Mouse (Mus musculus) heart, embryonic 16.5 days (tissue): ENCODE results near the gene Gabpa. TPM values are rescaled to one million over a fixed set of nuclear protein-coding genes. Genes with fewer than 3 reads are reported as not detected.

Experiments
- ATAC-seq: fragments of 200-750 bp; cut with Nextera tagmentation; replicated peaks from 2 replicates; pipeline ENCODE4 v1.8.0; 2017; ENCODE audit warnings: moderate number of reproducible peaks; ENCODE audit not compliant: insufficient read depth, low FRiP score; ENCODE audit errors: extremely low read depth
- H3K27ac ChIP-seq: fragments of 300-500 bp; sonication (generic); 2 replicates; pipeline ENCODE4 v1.5.1; 2014; ENCODE audit warnings: mild to moderate bottlenecking, low read length, control low read depth, moderate library complexity
- H3K27me3 ChIP-seq: fragments of 300-500 bp; sonication (generic); 2 replicates; pipeline ENCODE4 v1.6.1; 2014; ENCODE audit warnings: low read length, mixed read lengths; ENCODE audit not compliant: control insufficient read depth, insufficient read depth
- H3K36me3 ChIP-seq: fragments of 300-500 bp; sonication (generic); 2 replicates; pipeline ENCODE4 v1.6.1; 2014; ENCODE audit not compliant: control insufficient read depth, insufficient read depth
- H3K4me1 ChIP-seq: fragments of 300-500 bp; sonication (generic); 2 replicates; pipeline ENCODE4 v1.6.1; 2014; ENCODE audit warnings: low read length, mixed read lengths; ENCODE audit not compliant: control insufficient read depth, insufficient read depth
- H3K4me2 ChIP-seq: fragments of 300-500 bp; sonication (generic); 2 replicates; pipeline ENCODE4 v1.6.1; 2014; ENCODE audit warnings: low read depth, mild to moderate bottlenecking, control low read depth, low read length
- H3K4me3 ChIP-seq: fragments of 300-500 bp; sonication (generic); 2 replicates; pipeline ENCODE4 v1.5.1; 2014; ENCODE audit warnings: mild to moderate bottlenecking, control low read depth, low read length
- H3K9ac ChIP-seq: fragments of 300-500 bp; sonication (generic); 2 replicates; pipeline ENCODE4 v1.6.1; 2014; ENCODE audit warnings: low read length, control low read depth
- H3K9me3 ChIP-seq: fragments of 300-500 bp; sonication (generic); replicated peaks from 2 replicates; pipeline ENCODE4 v1.6.1; 2016; ENCODE audit warnings: low read length; ENCODE audit not compliant: control insufficient read depth
- WGBS: fragments of 180-500 bp; shearing (Covaris S2); extraction: QIAGEN DNeasy Blood & Tissue Kit; methylation state at CpG from one replicate; pipeline ENCODE4 v1.1.7; 2014; 5-methylcytosine and 5-hydroxymethylcytosine counted together
- polyA plus RNA-seq: library from polyadenylated mRNA; unstranded; fragments of >200 nt; fragmentation: Nextera tagmentation; extraction: Ambion mirVana; gene quantifications from 2 replicates; pipeline ENCODE4 v1.2.1, GENCODE M21; 2015

Gene Gabpa
- 33.5 and 35.7 TPM in 2 replicates for polyA plus RNA-seq

DNA sequence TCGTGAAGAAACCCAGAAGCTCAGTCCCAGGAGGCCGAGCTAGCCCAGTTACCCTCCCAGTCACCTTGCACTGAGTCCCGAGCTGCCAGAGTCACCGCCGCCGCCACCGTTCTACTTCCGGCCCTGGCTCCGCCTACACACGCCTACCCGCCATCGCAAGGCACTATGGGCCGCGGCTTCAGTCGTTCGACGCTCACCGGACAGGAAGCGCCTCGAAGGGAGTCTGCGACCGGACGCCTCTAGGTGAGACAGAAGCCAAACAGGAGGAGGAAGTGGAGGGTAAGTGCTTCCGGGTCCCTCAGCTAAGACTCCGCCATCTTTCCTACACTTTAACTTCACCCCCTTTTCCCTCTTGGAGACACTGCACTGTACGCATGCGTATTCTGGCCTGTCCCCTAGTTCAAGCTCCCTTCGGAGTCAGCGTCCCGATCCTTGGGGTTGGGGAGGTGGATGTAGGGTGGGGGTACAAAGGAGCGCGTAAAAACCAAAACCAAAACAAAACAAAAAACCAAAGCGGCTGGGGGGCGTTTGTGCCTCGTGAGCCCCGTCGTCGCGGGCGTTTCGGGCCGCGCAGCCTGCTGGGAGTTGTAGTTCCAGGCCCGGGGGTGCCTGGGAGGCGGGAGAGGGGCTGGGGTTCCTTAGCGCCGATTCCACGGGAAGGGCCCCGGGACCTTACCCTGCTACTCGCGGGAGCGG, at the start of gene Gabpa:
Gene Gabpa, plus strand, starts transcription at position 181 of the 696 bp plus-strand sequence.
- Histone ChIP-seq H3K9ac (peak within 1 kb of the TSS; percentile 100), H3K9me3 (no peaks in the 10 kb centered on the region), H3K27ac (peak within 1 kb of the TSS; percentile 100), H3K36me3 (peaks cover 29% of the 10 kb centered on the region), H3K4me2 (peak within 1 kb of the TSS; percentile 89), H3K4me3 (peak within 1 kb of the TSS; percentile 99), H3K27me3 (no peaks in the 10 kb centered on the region), H3K4me1 (peaks cover 34% of the 10 kb centered on the region)
- under 1% methylated on average over 52 of the region's 52 CpGs for WGBS
- peak; percentile 91 for ATAC-seq

DNA sequence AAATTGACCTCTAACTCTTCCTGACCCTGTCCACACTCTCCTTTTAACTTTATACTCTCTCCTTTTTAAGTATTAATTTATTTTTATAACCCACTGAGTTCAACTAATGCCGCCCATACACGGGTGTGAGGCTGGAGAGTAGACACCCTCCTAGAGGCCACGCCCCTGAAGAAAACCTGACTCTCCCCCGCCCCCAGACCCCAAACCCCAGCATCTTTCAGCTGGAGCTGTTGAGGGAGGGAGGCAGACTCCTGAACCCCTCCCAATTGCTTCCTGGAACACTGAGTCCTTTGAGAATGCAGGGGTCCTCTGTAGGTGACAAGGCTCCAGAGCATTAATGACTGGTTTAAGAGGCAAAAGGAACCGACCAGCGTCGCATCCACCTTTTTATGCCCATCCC, 49.8 kb upstream of the Gabpa start:
- H3K4me1 ChIP-seq = 0 out of 2 replicates have a peak, but pooled peaks cover 2% of the 10 kb centered on the region
- WGBS = 34% methylated on average over 7 of the region's 7 CpGs
- H3K27ac ChIP-seq = no peak overlapping the region
- no peak overlapping the region for H3K9ac ChIP-seq
- H3K27me3 ChIP-seq = no peaks in the 10 kb centered on the region
- no peak overlapping the region for H3K4me2 ChIP-seq
- no peak overlapping the region for H3K4me3 ChIP-seq
- ATAC-seq = no peak
- no peaks in the 10 kb centered on the region for H3K9me3 ChIP-seq
- H3K36me3 ChIP-seq = no peaks in the 10 kb centered on the region

DNA sequence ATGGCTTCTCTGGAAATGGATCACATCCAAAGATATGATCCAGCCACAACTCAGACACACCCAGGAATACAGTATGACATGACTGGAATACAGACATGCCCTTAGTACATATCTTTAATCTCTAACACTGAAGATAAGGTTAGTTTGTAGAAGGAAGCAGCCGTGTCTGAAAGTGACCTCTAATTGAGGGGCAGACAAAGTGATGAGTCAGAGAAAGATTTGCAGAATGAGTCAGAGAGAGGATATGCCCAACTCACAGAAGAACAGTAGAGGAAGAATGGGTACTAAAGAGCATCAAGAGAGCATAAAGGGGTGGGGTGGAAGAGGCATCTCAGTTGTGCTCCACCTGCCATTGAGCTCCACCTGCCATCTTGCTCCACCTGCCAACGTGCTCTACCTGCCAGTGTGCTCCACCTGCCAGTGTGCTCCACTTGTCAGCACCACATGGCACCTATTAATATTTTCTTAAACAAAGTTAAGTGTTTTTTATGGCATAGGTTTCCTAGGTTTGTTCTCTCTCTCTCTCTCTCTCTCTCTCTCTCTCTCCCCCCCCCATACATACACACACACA, 44.0 kb upstream of the Gabpa start:
- no peaks in the 10 kb centered on the region for H3K36me3 ChIP-seq
- H3K27me3 ChIP-seq = no peaks in the 10 kb centered on the region
- peaks cover 5% of the 10 kb centered on the region; the same call in 1 of the 2 replicates for H3K9me3 ChIP-seq
- H3K4me3 ChIP-seq = no peak overlapping the region
- H3K9ac ChIP-seq = no peak overlapping the region
- H3K4me2 ChIP-seq = no peak overlapping the region
- no peaks in the 10 kb centered on the region for H3K4me1 ChIP-seq
- no peak overlapping the region for H3K27ac ChIP-seq
- WGBS = 49% methylated on average over 2 of the region's 2 CpGs
- ATAC-seq = no peak

DNA sequence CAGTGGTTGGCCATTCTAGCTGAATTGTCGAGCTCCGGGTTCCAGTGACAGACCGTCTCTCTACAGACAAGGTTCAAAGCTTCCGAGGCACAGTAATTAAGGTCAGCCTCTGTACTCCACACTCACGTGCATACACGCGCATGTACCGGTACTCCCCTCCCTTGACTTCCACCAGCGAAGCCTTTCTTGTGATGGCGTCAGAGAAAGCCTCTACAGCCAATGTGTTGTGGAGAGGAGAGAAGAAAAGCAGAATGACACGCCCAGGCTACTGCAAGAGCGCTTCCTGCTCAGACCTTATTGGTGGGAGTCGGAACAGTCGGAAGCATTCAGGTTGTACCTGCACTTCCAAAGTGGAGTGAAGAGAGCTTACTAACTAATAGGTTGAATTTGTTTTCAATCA, 41.3 kb upstream of the Gabpa start:
- no peak for ATAC-seq
- no peaks in the 10 kb centered on the region for H3K27me3 ChIP-seq
- WGBS = 84% methylated on average over 14 of the region's 14 CpGs

DNA sequence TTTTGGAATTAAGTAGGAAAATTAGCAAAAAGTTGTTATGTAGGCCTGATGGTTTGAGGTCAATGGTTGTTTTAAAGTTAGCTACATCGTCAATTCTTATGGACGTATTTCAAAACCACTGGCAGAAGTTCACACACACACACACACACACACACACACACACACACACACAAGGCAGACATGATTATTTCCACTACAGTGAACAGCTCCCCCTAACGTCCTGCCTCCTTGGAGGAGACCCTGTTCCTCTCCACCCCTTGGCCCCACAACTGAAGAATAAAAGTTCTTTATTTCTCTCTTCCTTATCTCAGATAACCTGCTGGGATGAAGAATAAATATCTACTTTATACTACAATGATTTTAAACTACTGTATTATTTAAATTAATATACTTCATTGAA, 39.4 kb upstream of the Gabpa start:
- 53% methylated on average over 3 of the region's 3 CpGs for WGBS
- Histone ChIP-seq H3K27me3 (no peaks in the 10 kb centered on the region), H3K36me3 (no peaks in the 10 kb centered on the region), H3K4me2 (no peak overlapping the region), H3K9ac (no peak overlapping the region), H3K9me3 (peaks cover 5% of the 10 kb centered on the region; the same call in 1 of the 2 replicates), H3K4me3 (no peak overlapping the region), H3K4me1 (no peaks in the 10 kb centered on the region), H3K27ac (no peak overlapping the region)
- ATAC-seq = no peak

More for the DNA sequence above, 41.3 kb upstream of the Gabpa start:
- Histone ChIP-seq H3K4me2 (no peak overlapping the region), H3K27ac (no peak overlapping the region), H3K9ac (no peak overlapping the region), H3K9me3 (peaks cover 5% of the 10 kb centered on the region; the same call in 1 of the 2 replicates), H3K4me1 (no peaks in the 10 kb centered on the region), H3K36me3 (no peaks in the 10 kb centered on the region), H3K4me3 (no peak overlapping the region)

DNA sequence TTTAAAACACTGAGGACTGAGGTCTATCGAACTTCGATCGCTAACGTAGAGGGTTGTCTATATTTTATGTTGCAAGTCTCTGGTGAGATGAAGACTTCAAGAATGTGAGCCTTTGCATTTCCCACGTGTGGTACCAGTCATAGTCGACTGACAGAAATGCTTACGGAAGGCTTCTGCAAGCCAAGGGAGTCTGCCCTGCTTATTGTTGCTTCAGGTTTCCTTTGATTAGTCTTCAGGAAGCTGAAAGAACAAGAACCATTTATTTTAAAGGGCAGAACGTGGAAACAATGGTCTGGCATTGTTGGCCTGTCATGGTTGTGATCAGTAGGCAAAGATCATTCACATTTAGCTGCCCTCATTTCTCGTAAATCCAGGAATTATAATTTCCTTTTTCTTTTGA, 38.0 kb upstream of the Gabpa start:
- Histone ChIP-seq H3K27ac (peak overlapping the region; percentile 31; the same call in 1 of the 2 replicates), H3K27me3 (no peaks in the 10 kb centered on the region), H3K9ac (no peak overlapping the region), H3K36me3 (no peaks in the 10 kb centered on the region), H3K9me3 (no peaks in the 10 kb centered on the region), H3K4me2 (no peak overlapping the region), H3K4me3 (no peak overlapping the region), H3K4me1 (no peaks in the 10 kb centered on the region)
- 78% methylated on average over 9 of the region's 9 CpGs for WGBS
- ATAC-seq = no peak

DNA sequence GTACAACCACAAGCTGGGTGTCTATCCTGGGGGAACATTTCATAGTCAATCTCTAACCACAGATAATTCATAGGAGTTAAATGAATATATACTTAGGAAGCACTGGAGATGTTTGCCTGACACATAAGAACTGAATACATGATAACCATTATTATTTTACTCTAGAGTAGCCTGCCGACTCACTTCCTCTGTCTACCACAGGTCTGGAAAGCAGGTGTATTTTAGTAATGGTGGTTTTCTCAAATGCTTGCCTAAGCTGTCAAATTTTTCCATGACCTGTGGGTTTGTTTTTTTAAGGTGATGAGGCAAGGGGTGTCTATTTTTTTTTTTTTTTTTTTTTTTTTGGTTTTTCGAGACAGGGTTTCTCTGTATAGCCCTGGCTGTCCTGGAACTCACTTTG, 34.7 kb upstream of the Gabpa start:
- no peak overlapping the region for H3K4me3 ChIP-seq
- H3K36me3 ChIP-seq = no peaks in the 10 kb centered on the region
- H3K9me3 ChIP-seq = no peaks in the 10 kb centered on the region
- WGBS = 83% methylated on average over 1 of the region's 2 CpGs
- no peak overlapping the region for H3K9ac ChIP-seq
- no peak overlapping the region for H3K4me2 ChIP-seq
- ATAC-seq = no peak
- H3K4me1 ChIP-seq = 0 out of 2 replicates have a peak, but pooled peaks cover 3% of the 10 kb centered on the region
- no peaks in the 10 kb centered on the region for H3K27me3 ChIP-seq
- H3K27ac ChIP-seq = no peak overlapping the region

DNA sequence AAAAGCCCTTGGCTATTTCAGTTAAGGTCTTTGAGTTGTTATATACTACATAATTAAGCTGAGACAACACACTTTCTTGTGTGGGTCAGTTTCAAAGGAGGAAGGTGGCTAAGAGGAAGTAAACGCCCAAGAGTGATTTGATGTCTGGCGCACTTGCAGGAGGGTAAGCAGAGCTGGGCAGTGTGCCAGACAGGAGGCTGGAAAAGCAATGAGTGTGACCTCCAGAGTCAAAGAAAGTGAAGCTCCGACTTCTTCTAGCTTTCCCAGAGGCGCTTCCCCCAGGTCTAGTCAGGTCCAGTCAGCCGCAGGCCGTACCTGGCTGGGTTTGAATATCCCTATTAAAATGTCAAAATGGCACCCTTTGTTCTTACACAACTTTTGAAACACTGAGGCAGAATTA, 32.5 kb upstream of the Gabpa start:
- Histone ChIP-seq H3K4me2 (no peak overlapping the region), H3K27ac (peak overlapping the region; percentile 25; the same call in 1 of the 2 replicates)

DNA sequence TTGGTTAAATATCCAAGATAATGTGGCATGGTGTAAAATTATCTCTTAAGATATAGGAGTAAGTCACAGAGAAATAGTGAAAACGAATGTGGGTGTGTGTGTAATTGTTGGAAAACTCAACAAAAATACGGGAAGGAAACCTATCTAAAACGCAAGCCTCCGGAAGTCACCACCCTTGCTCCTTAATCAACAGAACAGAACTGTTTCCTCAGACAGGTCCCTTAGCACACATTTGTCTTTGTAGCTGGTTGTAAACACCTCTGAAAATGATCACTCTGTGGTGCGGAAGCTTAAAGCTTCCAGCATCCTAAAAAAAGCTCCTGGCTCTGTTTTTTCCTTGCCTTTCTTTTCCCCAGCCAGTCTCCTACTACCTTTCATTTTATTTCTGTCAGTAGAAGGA, 29.9 kb upstream of the Gabpa start:
- no peaks in the 10 kb centered on the region for H3K9me3 ChIP-seq
- H3K27ac ChIP-seq = no peak overlapping the region
- 68% methylated on average over 5 of the region's 5 CpGs for WGBS
- no peaks in the 10 kb centered on the region for H3K27me3 ChIP-seq
- H3K4me2 ChIP-seq = no peak overlapping the region
- 0 out of 2 replicates have a peak, but pooled peaks cover 3% of the 10 kb centered on the region for H3K4me1 ChIP-seq
- no peak for ATAC-seq
- H3K9ac ChIP-seq = no peak overlapping the region
- H3K36me3 ChIP-seq = no peaks in the 10 kb centered on the region
- H3K4me3 ChIP-seq = no peak overlapping the region

More for the DNA sequence above, 32.5 kb upstream of the Gabpa start:
- Histone ChIP-seq H3K4me3 (no peak overlapping the region), H3K4me1 (0 out of 2 replicates have a peak, but pooled peaks cover 3% of the 10 kb centered on the region), H3K9ac (no peak overlapping the region), H3K9me3 (no peaks in the 10 kb centered on the region), H3K27me3 (no peaks in the 10 kb centered on the region), H3K36me3 (no peaks in the 10 kb centered on the region)
- WGBS = 32% methylated on average over 6 of the region's 6 CpGs
- ATAC-seq = peak; percentile 23; the same call in 1 of the 2 replicates
